Comparison of ENCODE assay signal across 10 mouse cellular contexts in genomic region chr3:105404077-105404446, GRCm38 (mm10). TPM values are rescaled to one million over a fixed set of nuclear protein-coding genes. Genes with fewer than 3 reads are reported as not detected.
DNase-seq lines count a peak whose midpoint lies in the region; ATAC-seq and TF ChIP-seq lines count a peak whose summit lies in the region.
"Had no signal": no experiment of that assay in that cellular context is flagged by ENCODE, and none has a peak within 500 bp of the region (broad histone marks: within the 10 kb centered on the region; RNA-seq: fewer than 3 reads in every experiment).

No protein-coding gene starts in this region.

- no peak overlapping the region for H3K27ac ChIP-seq in cerebellum, adult 2 months (ENCODE audit: insufficient read depth, low read length)
- no peak overlapping the region for H3K27ac ChIP-seq in lung, embryonic 16.5 days (ENCODE audit: low read length)
- H3K27ac ChIP-seq: liver, embryonic 13.5 days had no signal

- peak; percentile 59 for ATAC-seq in lung, embryonic 16.5 days (ENCODE audit: low read depth)

- DNase-seq in cerebellum, postnatal 10 days = peak; percentile 40 to 59
- no peak for DNase-seq in cerebellum, adult 2 months
- DNase-seq in lung, postnatal 25 days (ENCODE audit: low spot score) = no peak
- DNase-seq in heart, postnatal 14 days = peak; percentile 11 to 19
- DNase-seq in ovary, postnatal 14 days (ENCODE audit: low spot score) = peak; percentile 46
- DNase-seq in cerebellum, adult 8-10 months = no peak
- no peak for DNase-seq in embryo, embryonic 10 days (ENCODE audit: low spot score)
- DNase-seq: liver, embryonic 13.5 days had no signal

- no peaks in the 10 kb centered on the region for H3K27me3 ChIP-seq in cerebellum, adult 2 months (ENCODE audit: control insufficient read depth, insufficient read depth, low read length)
- H3K27me3 ChIP-seq in lung, embryonic 16.5 days (ENCODE audit: control insufficient read depth, insufficient read depth, low read depth, low read length) = no peaks in the 10 kb centered on the region
- H3K27me3 ChIP-seq: liver, embryonic 13.5 days had no signal

- no peaks in the 10 kb centered on the region for H3K4me1 ChIP-seq in cerebellum, adult 2 months (ENCODE audit: control insufficient read depth, insufficient read depth, low read length)
- peaks cover 2% of the 10 kb centered on the region; the same call in 1 of the 2 replicates for H3K4me1 ChIP-seq in lung, embryonic 16.5 days (replicated peaks; ENCODE audit: control insufficient read depth, insufficient read depth, low read length)
- H3K4me1 ChIP-seq: liver, embryonic 13.5 days had no signal

- H3K4me2 ChIP-seq in lung, embryonic 16.5 days (ENCODE audit: low read depth, low read length) = no peak overlapping the region
- H3K4me2 ChIP-seq: liver, embryonic 13.5 days had no signal

- no peaks in the 10 kb centered on the region for H3K36me3 ChIP-seq in lung, embryonic 16.5 days (ENCODE audit: control insufficient read depth, insufficient read depth, low read length)
- H3K36me3 ChIP-seq: liver, embryonic 13.5 days had no signal

- TF ChIP-seq POLR2A in cerebellum, adult 2 months (IDR thresholded peaks at IDR 0.05; ENCODE audit: borderline replicate concordance, insufficient read depth, low read length) = no peak

- intact Hi-C loops in heart, postnatal 14 days (cut with DNase I) = no loop called here

- TF ChIP-seq CTCF in cerebellum, adult 2 months (IDR thresholded peaks at IDR 0.05; ENCODE audit: borderline replicate concordance, insufficient read depth, low read depth, low read length) = no peak

- no peak overlapping the region for H3K9ac ChIP-seq in lung, embryonic 16.5 days (ENCODE audit: low read length)
- H3K9ac ChIP-seq: liver, embryonic 13.5 days had no signal

- no peaks in the 10 kb centered on the region for H3K9me3 ChIP-seq in lung, embryonic 16.5 days (ENCODE audit: control insufficient read depth, low read length)
- H3K9me3 ChIP-seq: liver, embryonic 13.5 days had no signal

- WGBS in cerebellum, adult 2 months = 52% methylated on average over 4 of the region's 4 CpGs
- 15% methylated on average over 4 of the region's 4 CpGs for WGBS in lung, embryonic 16.5 days

- no peak overlapping the region for H3K4me3 ChIP-seq in cerebellum, adult 2 months (replicated peaks; ENCODE audit: insufficient read depth, low read depth, low read length)
- H3K4me3 ChIP-seq in lung, embryonic 16.5 days (ENCODE audit: low read length) = no peak overlapping the region
- H3K4me3 ChIP-seq: liver, embryonic 13.5 days had no signal

RNA-seq across cellular contexts. Expression of gene Kcnd3, which starts 48.1 kb away (rescaled TPM):
- polyA plus RNA-seq in cerebellum, adult 2 months (2012; rRNA removed) = 29.2 and 31.9 TPM in 2 replicates
- 0.21 and 0.26 TPM in 2 replicates for polyA plus RNA-seq in lung, embryonic 16.5 days (2015; fragmentation: Nextera tagmentation; extraction: Ambion mirVana)
- 1 to 10 TPM; 4.4 to 5.2 TPM for total RNA-seq in heart, postnatal 14 days (2021)
- total RNA-seq: neutrophil, adult 5-6 weeks had no signal

Comparison
In these comparisons a context has a peak if more than half of its experiments do, and no peak if none do; other contexts are left out.
1. DNase-seq: peak in cerebellum, postnatal 10 days (2 of 2), heart, postnatal 14 days (2 of 2) and ovary, postnatal 14 days (single experiment); none in cerebellum, adult 2 months (0 of 2), lung, postnatal 25 days (single experiment), cerebellum, adult 8-10 months (single experiment) and embryo, embryonic 10 days (single experiment).
2. RNA of gene Kcnd3, which starts 48.1 kb away (polyA plus RNA-seq): 29.2 to 31.9 TPM in cerebellum, adult 2 months; 0.21 to 0.26 TPM in lung, embryonic 16.5 days; every median in the first group is over 10 times any median in the second.